Mouse (Mus musculus) heart, embryonic 16.5 days (tissue): Measurements from ENCODE around the gene Lexm. TPM values are rescaled to one million over a fixed set of nuclear protein-coding genes. Genes with fewer than 3 reads are reported as not detected.

Source experiments
- ATAC-seq: fragments of 200-750 bp; cut with Nextera tagmentation; replicated peaks from 2 replicates; pipeline ENCODE4 v1.8.0; 2017; ENCODE audit warnings: moderate number of reproducible peaks; ENCODE audit not compliant: insufficient read depth, low FRiP score; ENCODE audit errors: extremely low read depth
- H3K27ac ChIP-seq: fragments of 300-500 bp; sonication (generic); 2 replicates; pipeline ENCODE4 v1.5.1; 2014; ENCODE audit warnings: mild to moderate bottlenecking, low read length, control low read depth, moderate library complexity
- H3K27me3 ChIP-seq: fragments of 300-500 bp; sonication (generic); 2 replicates; pipeline ENCODE4 v1.6.1; 2014; ENCODE audit warnings: low read length, mixed read lengths; ENCODE audit not compliant: control insufficient read depth, insufficient read depth
- H3K36me3 ChIP-seq: fragments of 300-500 bp; sonication (generic); 2 replicates; pipeline ENCODE4 v1.6.1; 2014; ENCODE audit not compliant: control insufficient read depth, insufficient read depth
- H3K4me1 ChIP-seq: fragments of 300-500 bp; sonication (generic); 2 replicates; pipeline ENCODE4 v1.6.1; 2014; ENCODE audit warnings: low read length, mixed read lengths; ENCODE audit not compliant: control insufficient read depth, insufficient read depth
- H3K4me2 ChIP-seq: fragments of 300-500 bp; sonication (generic); 2 replicates; pipeline ENCODE4 v1.6.1; 2014; ENCODE audit warnings: low read depth, mild to moderate bottlenecking, control low read depth, low read length
- H3K4me3 ChIP-seq: fragments of 300-500 bp; sonication (generic); 2 replicates; pipeline ENCODE4 v1.5.1; 2014; ENCODE audit warnings: mild to moderate bottlenecking, control low read depth, low read length
- H3K9ac ChIP-seq: fragments of 300-500 bp; sonication (generic); 2 replicates; pipeline ENCODE4 v1.6.1; 2014; ENCODE audit warnings: low read length, control low read depth
- H3K9me3 ChIP-seq: fragments of 300-500 bp; sonication (generic); replicated peaks from 2 replicates; pipeline ENCODE4 v1.6.1; 2016; ENCODE audit warnings: low read length; ENCODE audit not compliant: control insufficient read depth
- WGBS: fragments of 180-500 bp; shearing (Covaris S2); extraction: QIAGEN DNeasy Blood & Tissue Kit; methylation state at CpG from one replicate; pipeline ENCODE4 v1.1.7; 2014; 5-methylcytosine and 5-hydroxymethylcytosine counted together
- polyA plus RNA-seq: library from polyadenylated mRNA; unstranded; fragments of >200 nt; fragmentation: Nextera tagmentation; extraction: Ambion mirVana; gene quantifications from 2 replicates; pipeline ENCODE4 v1.2.1, GENCODE M21; 2015

Gene Lexm
- polyA plus RNA-seq, 1 experiment from 2014 or later: not detected

GRCm38 (mm10) chr4:106599415-106599814 is 17.6 kb downstream of the Lexm start:
- Histone ChIP-seq H3K4me3 (no peak overlapping the region), H3K27ac (no peak overlapping the region), H3K9me3 (0 out of 2 replicates have a peak, but pooled peaks cover 2% of the 10 kb centered on the region), H3K4me1 (no peaks in the 10 kb centered on the region), H3K27me3 (no peaks in the 10 kb centered on the region), H3K36me3 (no peaks in the 10 kb centered on the region), H3K4me2 (no peak overlapping the region), H3K9ac (no peak overlapping the region)
- no peak for ATAC-seq
- 53% methylated on average over 1 of the region's 1 CpGs for WGBS

GRCm38 (mm10) chr4:106597741-106598140 is 19.3 kb downstream of the Lexm start:
- Histone ChIP-seq H3K4me1 (no peaks in the 10 kb centered on the region), H3K9ac (no peak overlapping the region), H3K4me2 (no peak overlapping the region), H3K4me3 (no peak overlapping the region), H3K27me3 (no peaks in the 10 kb centered on the region), H3K9me3 (0 out of 2 replicates have a peak, but pooled peaks cover 2% of the 10 kb centered on the region), H3K36me3 (no peaks in the 10 kb centered on the region), H3K27ac (no peak overlapping the region)
- 76% methylated on average over 4 of the region's 4 CpGs for WGBS
- ATAC-seq: no peak

GRCm38 (mm10) chr4:106597055-106597454 is 20.0 kb downstream of the Lexm start:
- H3K36me3 ChIP-seq: no peaks in the 10 kb centered on the region
- H3K27me3 ChIP-seq: no peaks in the 10 kb centered on the region
- no peaks in the 10 kb centered on the region for H3K4me1 ChIP-seq
- no peak overlapping the region for H3K9ac ChIP-seq
- no peak overlapping the region for H3K27ac ChIP-seq
- 0 out of 2 replicates have a peak, but pooled peaks cover 2% of the 10 kb centered on the region for H3K9me3 ChIP-seq
- ATAC-seq: no peak
- WGBS: 73% methylated on average over 9 of the region's 9 CpGs
- no peak overlapping the region for H3K4me2 ChIP-seq
- no peak overlapping the region for H3K4me3 ChIP-seq

- Histone ChIP-seq H3K27me3 (no peaks in the 10 kb centered on the region), H3K27ac (no peak overlapping the region), H3K9me3 (0 out of 2 replicates have a peak, but pooled peaks cover 2% of the 10 kb centered on the region), H3K4me1 (no peaks in the 10 kb centered on the region), H3K9ac (no peak overlapping the region), H3K4me3 (no peak overlapping the region), H3K4me2 (no peak overlapping the region), H3K36me3 (no peaks in the 10 kb centered on the region)
- 73% methylated on average over 3 of the region's 3 CpGs for WGBS
- ATAC-seq: no peak
Measured at GRCm38 (mm10) chr4:106596200-106596599, 20.8 kb downstream of the Lexm start.

- 63% methylated on average over 7 of the region's 7 CpGs for WGBS
- H3K4me3 ChIP-seq: no peak overlapping the region
- no peak overlapping the region for H3K9ac ChIP-seq
- no peaks in the 10 kb centered on the region for H3K4me1 ChIP-seq
- no peak for ATAC-seq
- H3K36me3 ChIP-seq: no peaks in the 10 kb centered on the region
- H3K4me2 ChIP-seq: no peak overlapping the region
- H3K9me3 ChIP-seq: 0 out of 2 replicates have a peak, but pooled peaks cover 2% of the 10 kb centered on the region
- no peaks in the 10 kb centered on the region for H3K27me3 ChIP-seq
- no peak overlapping the region for H3K27ac ChIP-seq
Measured at GRCm38 (mm10) chr4:106593636-106594035, 23.4 kb downstream of the Lexm start.

- no peak overlapping the region for H3K9ac ChIP-seq
- no peak for ATAC-seq
- peaks cover 14% of the 10 kb centered on the region for H3K36me3 ChIP-seq
- 82% methylated on average over 9 of the region's 9 CpGs for WGBS
- H3K4me1 ChIP-seq: no peaks in the 10 kb centered on the region
- H3K27me3 ChIP-seq: no peaks in the 10 kb centered on the region
- no peak overlapping the region for H3K4me3 ChIP-seq
- H3K9me3 ChIP-seq: no peaks in the 10 kb centered on the region
- H3K27ac ChIP-seq: no peak overlapping the region
- no peak overlapping the region for H3K4me2 ChIP-seq
Measured at GRCm38 (mm10) chr4:106590871-106591270, 26.2 kb downstream of the Lexm start.

GRCm38 (mm10) chr4:106590142-106590541 is 26.9 kb downstream of the Lexm start:
- no peak for ATAC-seq

GRCm38 (mm10) chr4:106587075-106587474 is 30.0 kb downstream of the Lexm start:
- Histone ChIP-seq H3K27ac (no peak overlapping the region), H3K9ac (no peak overlapping the region), H3K4me2 (no peak overlapping the region), H3K9me3 (no peaks in the 10 kb centered on the region), H3K27me3 (no peaks in the 10 kb centered on the region), H3K4me1 (peaks cover 6% of the 10 kb centered on the region), H3K36me3 (peaks cover 16% of the 10 kb centered on the region), H3K4me3 (no peak overlapping the region)
- ATAC-seq: no peak
- 87% methylated on average over 6 of the region's 6 CpGs for WGBS

More at GRCm38 (mm10) chr4:106590142-106590541, 26.9 kb downstream of the Lexm start:
- 60% methylated on average over 9 of the region's 9 CpGs for WGBS
- Histone ChIP-seq H3K4me2 (no peak overlapping the region), H3K36me3 (peaks cover 16% of the 10 kb centered on the region), H3K9me3 (no peaks in the 10 kb centered on the region), H3K27ac (no peak overlapping the region), H3K4me3 (no peak overlapping the region), H3K4me1 (no peaks in the 10 kb centered on the region), H3K27me3 (no peaks in the 10 kb centered on the region), H3K9ac (no peak overlapping the region)

- Histone ChIP-seq H3K9me3 (no peaks in the 10 kb centered on the region), H3K27me3 (no peaks in the 10 kb centered on the region), H3K27ac (no peak overlapping the region), H3K36me3 (peaks cover 16% of the 10 kb centered on the region), H3K4me1 (peaks cover 24% of the 10 kb centered on the region), H3K4me2 (no peak overlapping the region), H3K9ac (no peak overlapping the region), H3K4me3 (no peak overlapping the region)
- 82% methylated on average over 4 of the region's 4 CpGs for WGBS
- ATAC-seq: no peak
Measured at GRCm38 (mm10) chr4:106584665-106585064, 32.4 kb downstream of the Lexm start.
